Mouse (Mus musculus) lung, adult 18-20 months (tissue): ENCODE measurements around the gene Mia2.

ENCODE experiments used
- DNase-seq, 2 experiments: peaks; one replicate each; pipeline ENCODE4 v3.0.0; 2022; ENCODE audit warnings: mixed read lengths in 2 of 2

The Mia2 gene

DNA sequence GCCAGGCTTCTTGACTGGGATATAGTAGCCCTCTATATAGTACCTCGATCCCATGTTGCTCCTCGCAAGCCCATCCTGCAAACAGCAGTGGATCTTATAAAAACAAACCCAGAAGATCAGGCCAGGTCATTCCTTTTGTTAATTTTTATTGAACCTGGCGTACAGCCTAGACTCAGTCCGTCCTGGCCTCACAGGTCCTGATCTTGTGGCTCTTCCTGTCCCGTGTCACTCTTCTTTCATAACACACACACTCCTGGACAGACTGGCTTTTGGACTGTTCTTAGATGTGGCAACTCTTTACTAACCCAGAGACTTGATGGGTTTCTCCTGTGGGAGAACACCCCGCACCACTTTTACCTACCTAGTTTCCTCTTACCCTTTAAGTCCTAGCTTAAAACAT is 10.3 kb downstream of the Mia2 start:
- no peak for DNase-seq

DNA sequence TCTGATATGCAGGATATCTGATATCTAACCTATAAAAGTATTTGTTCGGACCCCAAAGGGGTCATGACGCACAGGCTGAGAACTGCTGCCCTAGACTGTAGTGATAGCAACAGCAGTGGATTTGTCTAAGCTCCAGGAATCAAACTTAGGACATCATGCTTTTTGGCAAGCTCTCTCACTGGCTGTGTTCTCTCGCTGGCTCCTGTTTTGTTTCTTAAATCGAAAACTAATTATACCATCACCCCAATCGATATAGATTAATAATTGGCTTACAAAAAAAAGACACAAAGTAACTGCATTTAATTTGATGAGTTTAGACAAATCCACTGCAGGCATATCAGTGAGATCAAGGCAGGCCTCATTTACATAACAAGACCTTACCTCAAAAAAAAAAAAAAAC is 10.9 kb downstream of the Mia2 start:
- no peak for DNase-seq

DNA sequence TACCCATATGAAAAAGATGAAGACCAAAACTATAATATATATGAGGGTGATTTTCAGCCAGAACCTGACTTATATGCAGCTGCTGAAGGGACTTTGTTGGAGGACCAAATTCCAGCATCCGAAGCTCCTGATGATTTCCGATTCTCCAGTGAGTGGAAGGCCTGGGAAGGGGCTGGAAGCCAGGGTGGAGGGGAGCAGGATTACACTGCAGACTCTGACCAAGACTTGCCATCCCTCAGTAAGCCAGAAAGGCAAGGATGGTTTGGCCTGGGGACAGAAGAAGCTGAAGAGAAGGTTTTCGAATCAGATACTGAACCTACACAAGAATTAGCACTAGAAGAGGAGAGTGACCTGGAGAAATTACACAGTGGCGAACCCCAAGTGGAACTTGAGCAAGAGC is 12.3 kb downstream of the Mia2 start:
- DNase-seq: no peak

GRCm38 (mm10) chr12:59117184-59117583 is 21.6 kb downstream of the Mia2 start:
- DNase-seq: no peak

DNA sequence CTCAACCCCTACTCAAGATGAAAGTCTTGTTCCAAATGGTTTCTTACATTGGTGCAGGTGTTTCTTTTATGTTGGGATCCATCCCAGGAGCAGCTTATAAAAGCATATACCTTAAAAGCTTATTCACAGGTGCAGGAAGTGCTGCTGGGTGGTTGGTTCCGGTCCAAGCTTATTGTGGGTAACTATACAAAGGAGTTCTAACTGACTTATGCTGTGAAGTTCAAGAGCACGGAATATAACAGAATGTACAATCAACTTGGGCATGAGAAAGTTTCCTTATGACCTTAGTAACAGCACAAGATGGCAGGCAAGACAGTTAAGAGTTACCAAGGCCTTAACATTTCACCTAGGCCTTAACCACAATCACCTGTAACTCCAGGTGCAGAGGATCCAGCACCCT is 29.8 kb downstream of the Mia2 start:
- DNase-seq: no peak

DNA sequence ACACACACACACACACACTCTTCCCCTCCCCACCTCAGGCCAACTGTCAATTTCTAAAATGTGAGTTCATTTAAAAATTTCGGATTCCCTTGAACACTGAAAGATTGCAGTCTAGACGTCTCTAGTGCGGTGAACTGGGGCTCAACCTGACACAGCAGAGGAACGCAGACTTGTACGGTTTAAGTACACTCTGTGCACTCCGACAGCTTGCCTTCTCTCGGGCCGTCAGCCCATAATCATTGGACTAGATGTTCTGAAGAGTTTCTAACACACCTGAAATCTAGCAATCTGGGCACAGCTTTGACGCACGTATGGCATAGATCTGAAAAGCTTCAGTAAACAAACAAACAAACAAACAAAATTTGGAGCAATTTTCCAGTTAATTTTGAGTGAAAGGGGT is 32.9 kb downstream of the Mia2 start:
- no peak for DNase-seq

DNA sequence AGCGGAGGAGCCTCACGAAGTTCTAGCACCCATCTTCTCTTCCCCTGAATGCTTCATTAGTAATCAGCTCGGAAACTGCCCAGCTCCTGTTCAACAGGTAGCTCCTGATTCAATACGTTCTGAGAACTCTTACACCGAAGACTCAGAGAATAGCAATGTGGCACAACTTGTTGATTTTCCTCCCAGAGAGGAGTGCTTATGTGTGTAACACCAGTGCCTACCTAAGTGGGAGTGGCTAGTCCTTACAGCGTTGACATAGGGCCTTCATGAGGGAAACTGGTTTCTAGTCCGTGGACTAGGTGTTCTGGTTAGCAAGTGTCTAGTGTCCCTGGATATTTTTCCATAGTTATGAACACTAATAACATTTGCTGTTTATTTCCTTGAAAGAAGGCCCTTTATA is 33.4 kb downstream of the Mia2 start:
- DNase-seq: peak; percentile 55 to 71

DNA sequence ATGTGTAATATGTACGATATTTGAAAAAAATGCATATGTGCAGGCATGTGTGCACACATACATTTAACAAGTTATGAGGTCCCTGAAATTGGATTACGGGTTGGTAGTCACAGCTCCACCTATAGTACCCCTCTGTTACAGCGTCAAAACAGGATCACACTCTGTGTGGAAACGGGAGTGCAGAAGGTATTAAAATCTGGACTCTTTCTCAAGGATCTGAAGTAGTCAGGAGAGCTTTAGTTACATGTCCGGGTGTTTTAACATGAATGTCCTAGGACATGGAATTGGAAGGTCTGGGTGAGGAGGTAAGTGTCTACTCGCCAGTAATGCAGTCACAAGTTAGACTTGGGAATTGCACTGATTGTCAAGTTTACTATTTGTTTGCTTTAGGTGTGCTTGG is 34.0 kb downstream of the Mia2 start:
- DNase-seq: peak; percentile 22 to 67

DNA sequence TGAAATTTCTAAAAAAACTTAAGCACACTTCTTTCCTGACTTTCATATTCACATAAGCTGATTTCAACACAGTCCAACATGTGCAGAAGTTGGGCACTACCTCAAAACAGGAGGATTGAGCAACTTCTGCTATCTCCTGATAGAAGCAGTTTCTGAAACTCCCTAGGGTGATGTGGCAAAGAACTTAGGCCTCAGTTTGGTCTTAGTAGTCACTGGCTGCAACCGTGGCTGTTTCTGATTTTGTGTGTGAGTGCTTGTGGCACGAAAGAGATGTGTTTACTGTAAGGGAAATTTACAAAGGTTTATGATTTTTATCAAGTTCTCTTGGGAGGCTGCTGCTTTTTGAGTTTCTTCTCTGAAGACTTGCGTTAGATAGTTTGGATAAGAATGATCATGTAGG is 34.6 kb downstream of the Mia2 start:
- DNase-seq: peak; percentile 37 to 53

- peak; percentile 94 for DNase-seq
These were observed 35.3 kb downstream of the Mia2 start for GRCm38 (mm10) chr12:59130651-59131577.

- peak in 1 of 2 experiments; percentile 51 for DNase-seq
These were observed 36.0 kb downstream of the Mia2 start for GRCm38 (mm10) chr12:59131578-59131946.

DNA sequence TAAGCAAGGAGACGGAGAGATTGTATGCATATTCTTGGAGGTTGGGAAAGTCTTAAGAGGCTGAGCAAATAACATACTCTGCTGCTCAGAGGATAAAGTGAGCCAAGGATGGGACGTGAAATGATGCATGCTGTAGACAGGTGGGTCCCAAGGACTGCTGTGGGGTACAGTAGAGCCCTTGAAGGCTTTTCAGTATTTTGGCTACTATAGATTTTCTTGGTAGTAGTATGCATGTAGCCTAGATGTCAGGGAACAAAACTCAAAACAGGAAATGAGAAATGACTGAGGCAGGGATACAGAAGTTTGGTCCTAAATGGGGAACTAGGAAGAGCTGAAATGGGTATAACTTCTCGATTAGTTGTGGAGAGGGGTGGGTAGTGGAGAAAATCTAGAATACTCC is 36.9 kb downstream of the Mia2 start:
- DNase-seq: no peak

- peak in 1 of 2 experiments; percentile 19 for DNase-seq
These were observed 37.3 kb downstream of the Mia2 start for GRCm38 (mm10) chr12:59132940-59133339.

DNA sequence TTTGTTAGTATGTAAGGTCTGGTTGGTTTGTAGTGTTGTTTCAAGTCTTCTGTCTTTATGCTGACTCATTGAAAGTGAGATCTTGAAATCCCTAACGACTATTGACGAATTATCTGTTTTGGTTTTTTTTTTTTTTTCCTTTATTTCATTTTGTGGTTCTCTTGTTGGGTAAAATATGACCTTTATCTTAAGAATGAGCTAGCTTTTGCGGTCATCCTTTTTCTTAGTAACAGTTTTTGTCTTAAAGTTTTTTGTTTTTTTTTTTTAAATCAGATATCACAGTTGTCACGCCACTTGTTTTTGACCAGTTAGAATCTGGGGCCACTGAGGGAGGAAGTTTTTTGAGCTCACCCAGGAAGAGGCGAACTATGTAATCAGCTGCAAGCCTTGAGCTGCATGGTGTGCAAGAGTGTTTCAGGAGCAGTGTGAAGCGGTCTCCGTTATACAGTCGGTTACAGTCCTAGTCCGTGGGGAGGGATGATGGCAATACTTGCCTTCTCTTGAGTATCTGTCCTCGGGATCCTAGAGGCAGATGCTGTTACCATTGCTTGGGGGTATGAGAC is 37.9 kb downstream of the Mia2 start:
- no peak for DNase-seq

DNA sequence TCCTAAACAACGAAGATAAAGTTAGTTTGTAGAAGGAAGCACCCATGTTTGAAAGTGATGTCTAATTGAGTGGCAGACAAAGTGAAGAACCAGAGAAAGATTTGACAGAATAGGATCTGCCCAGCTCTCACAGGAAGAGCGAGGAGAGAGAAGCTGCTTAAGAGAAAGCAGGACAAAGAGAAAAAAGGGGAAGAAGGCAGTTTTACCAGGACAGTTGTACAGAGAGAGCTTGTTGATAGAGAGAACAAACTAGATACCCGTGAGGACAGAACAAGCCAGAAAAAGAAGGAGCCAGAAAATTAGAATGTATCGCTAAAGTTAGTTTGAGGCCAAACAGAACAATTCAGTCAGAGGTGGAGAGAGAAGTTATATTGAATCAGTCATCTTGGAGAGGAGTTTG is 39.5 kb downstream of the Mia2 start:
- no peak for DNase-seq

GRCm38 (mm10) chr12:59135533-59136300 is 40.1 kb downstream of the Mia2 start:
- DNase-seq: no peak

DNA sequence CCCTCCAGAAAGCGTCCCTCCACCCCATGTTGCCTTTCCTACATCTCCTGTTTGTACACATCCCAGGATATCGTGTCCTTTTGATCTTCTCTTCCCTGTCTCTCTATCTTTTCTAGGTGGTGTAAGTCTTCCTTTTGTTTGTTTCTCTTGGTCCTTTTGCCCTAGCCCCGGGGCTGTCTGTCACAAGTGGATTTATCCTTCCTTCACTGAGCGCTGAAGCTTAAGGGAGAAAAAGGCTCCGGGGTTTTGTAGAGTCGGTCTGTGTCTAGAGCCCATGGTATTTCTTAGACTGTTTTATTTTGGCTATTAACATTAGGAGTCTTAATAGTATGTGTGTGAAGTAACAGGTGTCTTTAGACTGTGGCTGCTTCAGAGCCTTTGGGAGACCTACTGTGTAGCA is 41.4 kb downstream of the Mia2 start:
- DNase-seq: no peak

- DNase-seq: no peak
These were observed 43.8 kb downstream of the Mia2 start for GRCm38 (mm10) chr12:59139372-59139771.

DNA sequence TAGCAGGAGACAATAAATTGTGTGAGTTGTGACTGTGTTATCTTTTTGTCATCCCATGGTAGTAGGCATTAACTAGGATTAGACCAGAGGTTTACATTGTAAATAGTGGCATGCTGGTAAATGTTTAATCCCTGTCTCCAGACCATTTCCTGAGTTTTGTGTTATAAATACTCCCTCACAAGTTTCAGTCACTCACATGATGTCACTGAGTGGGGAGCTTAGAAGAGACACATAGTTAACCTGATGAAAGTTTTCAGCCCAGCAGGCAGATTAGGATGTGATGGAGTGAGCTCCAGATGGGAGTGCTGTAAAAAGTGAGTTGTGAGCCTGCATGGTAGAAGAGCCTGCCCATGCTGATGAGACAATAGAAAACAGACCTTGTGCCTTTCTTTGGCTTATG is 49.5 kb downstream of the Mia2 start:
- no peak for DNase-seq

DNA sequence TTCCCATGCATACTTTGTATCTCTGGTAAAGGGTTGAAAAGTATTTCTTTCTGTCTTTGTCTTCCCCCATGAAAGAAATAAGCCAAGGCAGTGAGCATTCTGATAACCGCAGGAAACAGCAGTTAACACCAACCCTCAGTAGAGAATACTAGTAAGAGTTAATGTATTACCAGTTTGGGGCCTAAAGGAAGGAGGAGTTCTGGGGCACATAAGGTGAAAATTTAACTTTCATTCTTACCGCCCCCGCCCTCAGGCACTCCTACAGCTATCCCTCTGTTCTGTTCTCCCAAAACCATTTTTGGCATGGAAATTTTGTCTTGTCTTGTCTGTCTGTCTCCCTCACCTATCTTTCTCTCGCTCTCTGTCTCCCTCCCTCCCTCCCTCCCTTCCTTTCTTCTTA is 54.1 kb downstream of the Mia2 start:
- DNase-seq: no peak

- no peak for DNase-seq
These were observed 65.5 kb downstream of the Mia2 start for GRCm38 (mm10) chr12:59161091-59161490.

DNA sequence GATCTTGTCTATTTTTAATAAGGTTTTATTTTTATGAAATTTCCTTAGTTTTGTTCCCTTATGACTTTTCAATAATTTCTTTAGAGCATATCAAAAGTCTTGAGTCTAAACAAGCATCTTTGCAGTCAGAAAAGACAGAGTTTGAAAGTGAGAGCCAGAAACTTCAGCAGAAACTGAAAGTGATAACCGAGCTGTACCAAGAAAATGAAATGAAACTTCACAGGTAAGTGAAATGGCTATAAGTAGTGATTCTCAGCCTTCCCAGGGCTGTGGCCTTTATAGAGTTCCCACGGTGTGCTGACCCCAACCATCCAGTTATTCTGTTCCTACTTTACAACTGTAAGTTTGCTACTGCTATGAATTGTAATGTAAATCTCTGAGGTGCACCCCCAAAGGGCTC is 67.2 kb downstream of the Mia2 start:
- DNase-seq: no peak

- no peak for DNase-seq
These were observed 68.9 kb downstream of the Mia2 start for GRCm38 (mm10) chr12:59164522-59164921.

DNA sequence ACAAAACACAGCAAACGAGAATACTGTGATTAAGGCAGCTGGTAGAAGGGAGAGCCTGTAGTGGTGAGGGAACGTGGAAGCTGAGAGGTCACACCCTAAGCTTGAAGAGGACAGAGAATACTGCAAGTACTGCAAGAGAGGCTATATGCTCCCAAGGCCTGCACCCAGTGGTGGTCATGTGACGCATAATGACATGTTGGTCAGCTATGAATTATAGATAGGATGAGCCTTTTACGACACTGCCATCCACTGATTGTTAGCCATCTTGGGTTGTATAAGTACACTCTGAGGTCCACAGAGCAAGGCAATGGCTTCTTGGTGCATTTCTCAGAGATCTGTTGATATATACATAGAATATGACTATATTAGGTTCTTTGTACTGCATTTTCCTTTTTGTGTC is 71.0 kb downstream of the Mia2 start:
- DNase-seq: no peak
